Mouse (Mus musculus): ENCODE results near the gene Ppp2r5c.
A peak's percentile ranks its signal among the peaks of the same experiment; 100 is the strongest.

Ppp2r5c gene

GRCm38 (mm10) chr12:110556861-110557628 lies 110.1 kb downstream of the Ppp2r5c start:
- no peak for DNase-seq (ENCODE audit: low spot score)

DNA sequence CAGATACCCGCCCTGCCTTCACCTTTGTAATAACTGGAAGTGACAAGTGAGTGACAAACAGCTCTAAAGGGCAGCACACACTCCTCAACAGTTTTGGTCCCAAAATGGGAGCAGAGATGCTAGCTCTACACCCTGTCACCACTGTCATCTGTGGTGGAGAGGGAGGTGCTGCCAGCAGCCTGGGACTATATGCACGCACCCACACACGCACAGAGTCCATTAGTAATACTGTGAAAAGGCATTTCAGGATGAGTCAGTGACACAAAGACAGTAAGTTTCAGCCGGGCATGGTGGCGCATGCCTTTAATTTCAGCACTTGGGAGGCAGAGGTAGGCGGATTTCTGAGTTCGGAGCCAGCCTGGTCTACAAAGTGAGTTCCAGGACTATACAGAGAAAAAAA lies 111.3 kb downstream of the Ppp2r5c start:
- no peak for DNase-seq (ENCODE audit: low spot score)

DNA sequence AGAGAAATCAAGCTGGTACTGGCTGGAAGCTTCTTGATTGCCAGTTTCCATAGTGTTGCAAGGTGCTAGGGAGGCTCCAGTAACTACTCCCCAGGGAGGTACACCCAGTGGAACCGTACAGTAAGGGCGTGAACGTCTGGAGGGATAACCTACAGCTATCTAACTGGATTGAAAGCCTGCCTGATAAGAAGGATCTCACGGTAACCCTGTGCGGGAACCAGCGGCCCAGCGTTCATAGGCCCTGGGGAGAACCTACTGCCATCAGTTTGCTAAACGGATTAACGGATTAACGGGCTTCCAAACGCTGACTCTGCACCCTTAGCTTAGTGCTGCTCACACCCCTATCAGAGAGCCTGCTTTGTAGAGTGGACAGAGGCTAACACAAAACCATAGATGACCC lies 116.5 kb downstream of the Ppp2r5c start:
- DNase-seq (ENCODE audit: low spot score) = no peak

- no peak for DNase-seq (ENCODE audit: low spot score)
Observed at GRCm38 (mm10) chr12:110564848-110565247, 117.9 kb downstream of the Ppp2r5c start.

DNA sequence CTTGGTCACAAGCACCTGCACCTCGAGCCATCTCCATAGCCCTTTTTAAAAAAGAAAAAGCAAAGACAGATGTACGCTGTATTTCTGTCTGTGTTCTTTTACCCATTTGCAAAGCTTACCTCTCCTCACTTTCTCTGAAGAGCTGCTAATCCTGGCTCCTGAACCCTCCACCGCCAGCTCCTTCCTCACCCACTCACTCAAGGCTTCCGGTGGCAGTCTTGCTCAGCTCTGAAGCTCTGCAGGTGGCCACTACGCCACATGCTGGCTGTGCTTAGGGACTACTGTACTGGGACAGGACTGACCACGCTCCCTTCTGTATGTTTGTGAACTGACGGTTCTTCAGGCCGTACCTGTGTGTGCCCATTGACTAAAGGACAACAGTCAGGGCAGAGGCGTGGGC lies 119.4 kb downstream of the Ppp2r5c start:
- no peak for DNase-seq (ENCODE audit: low spot score)

DNA sequence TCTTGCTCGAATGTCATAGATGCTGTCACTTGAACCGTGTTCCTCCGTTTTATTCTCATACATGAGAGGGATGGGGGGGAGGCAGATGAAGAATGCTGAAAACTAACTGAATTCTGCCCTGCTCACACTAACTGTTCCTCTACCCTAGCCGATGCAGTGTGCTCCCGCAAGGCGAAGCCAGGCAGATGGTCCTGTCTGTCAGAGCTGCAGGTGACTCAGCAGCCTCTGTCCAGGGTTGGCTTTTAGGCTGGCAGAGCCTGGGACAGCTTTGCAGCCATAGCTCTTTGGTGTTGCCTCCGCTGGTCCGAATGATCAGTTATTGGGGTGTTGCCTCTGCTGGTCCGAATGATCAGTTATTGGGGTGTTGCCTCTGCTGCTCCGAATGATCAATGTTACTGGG lies 124.1 kb downstream of the Ppp2r5c start:
- DNase-seq (ENCODE audit: low spot score) = no peak

DNA sequence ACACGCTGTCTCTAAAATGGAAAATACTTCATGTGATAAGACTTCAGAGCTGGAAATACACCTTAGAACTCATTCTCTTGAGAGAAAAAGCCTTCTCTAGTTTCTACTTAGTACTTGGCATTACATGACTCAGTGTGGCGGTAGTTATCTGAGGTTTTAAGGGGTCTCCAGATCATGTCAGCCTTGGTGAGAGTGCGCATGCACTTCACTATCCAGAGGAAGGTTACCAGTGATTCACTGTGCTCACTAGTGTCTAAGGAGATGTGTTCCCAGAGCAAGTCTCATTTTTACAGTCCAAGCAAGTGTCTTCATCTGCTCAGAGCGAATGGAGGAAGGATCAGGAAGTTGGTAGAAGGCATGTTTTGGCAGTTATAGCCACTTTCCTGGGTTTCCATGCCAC lies 125.4 kb downstream of the Ppp2r5c start:
- no peak for DNase-seq (ENCODE audit: low spot score)

- DNase-seq (ENCODE audit: low spot score) = no peak
Observed at GRCm38 (mm10) chr12:110573635-110574034, 126.7 kb downstream of the Ppp2r5c start.

GRCm38 (mm10) chr12:110575926-110576325 lies 129.0 kb downstream of the Ppp2r5c start:
- no peak for DNase-seq (ENCODE audit: low spot score)

DNA sequence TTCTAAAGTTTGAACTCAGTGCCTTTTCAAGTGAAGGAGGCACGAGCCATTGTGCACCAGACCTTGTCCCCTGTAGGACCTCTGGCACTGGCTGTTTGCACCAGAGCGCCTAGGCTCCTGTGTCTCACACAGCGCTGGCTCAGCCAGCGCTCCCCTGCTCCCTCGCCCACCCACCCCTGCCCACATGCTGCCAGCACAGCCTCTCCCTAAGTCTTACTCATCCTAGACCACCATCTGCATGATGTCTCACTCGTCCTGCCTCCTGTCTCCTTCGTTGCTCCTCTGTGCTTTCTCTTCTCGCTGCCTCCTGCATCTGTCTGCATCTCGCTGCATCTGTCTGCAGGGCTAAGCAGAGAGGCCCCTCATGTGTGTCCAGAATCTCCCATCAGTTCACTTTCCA lies 131.4 kb downstream of the Ppp2r5c start:
- no peak for DNase-seq (ENCODE audit: low spot score)

- no peak for DNase-seq (ENCODE audit: low spot score)
Observed at GRCm38 (mm10) chr12:110588622-110589021, 141.7 kb downstream of the Ppp2r5c start.

- DNase-seq (ENCODE audit: low spot score) = no peak
Observed at GRCm38 (mm10) chr12:110590804-110591259, 143.9 kb downstream of the Ppp2r5c start.

DNA sequence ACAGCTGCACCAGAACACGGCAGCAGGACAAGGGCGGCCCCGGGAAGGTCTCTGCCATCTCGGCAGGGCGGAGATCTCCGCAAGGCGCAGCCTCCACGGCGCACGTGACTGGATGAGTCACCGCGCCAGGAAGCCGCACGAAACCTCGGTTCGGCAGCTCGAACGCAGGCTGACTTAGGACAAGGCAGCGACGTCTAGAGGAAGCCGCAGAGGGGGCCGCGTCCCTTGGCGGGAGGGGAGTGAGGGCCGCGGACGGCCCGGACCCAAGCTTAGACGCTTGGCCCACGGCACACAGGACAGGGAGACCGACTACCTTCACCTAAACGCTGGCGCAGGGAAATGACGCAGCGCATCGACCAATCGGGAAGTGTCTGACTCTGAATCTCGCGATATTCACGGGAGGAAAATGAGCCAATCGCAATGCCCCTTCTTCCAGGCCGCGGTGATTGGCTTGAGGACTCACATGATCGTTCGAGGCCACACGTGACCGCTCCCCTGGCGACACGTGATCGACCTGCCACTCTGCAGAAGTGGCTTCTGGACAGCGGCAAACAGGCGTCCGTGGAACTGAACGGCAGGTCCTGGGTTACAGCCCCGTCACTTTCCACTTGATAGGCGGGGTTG lies 144.5 kb downstream of the Ppp2r5c start:
- DNase-seq (ENCODE audit: low spot score) = peak; percentile 100

- DNase-seq (ENCODE audit: low spot score) = peak; percentile 81
Observed at GRCm38 (mm10) chr12:110598527-110598926, 151.6 kb downstream of the Ppp2r5c start.

DNA sequence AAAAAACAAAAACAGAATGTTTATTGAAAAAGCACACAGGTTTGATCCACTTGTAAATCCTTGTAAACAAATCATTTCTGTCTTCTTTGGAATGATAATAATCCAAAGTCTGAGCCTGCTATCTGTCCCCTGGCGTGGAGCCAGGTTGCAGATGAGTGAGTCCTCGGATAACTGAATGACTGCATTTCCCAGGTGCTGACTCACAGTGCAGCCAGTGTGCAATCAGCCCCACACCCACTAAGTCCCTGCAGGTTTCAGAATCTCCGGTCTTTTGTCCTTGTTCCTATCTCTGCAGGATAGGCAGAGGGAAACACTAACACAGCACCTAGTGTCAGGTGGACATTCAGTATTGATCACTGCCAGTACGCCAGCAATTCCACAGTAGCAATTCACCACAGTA lies 152.9 kb downstream of the Ppp2r5c start:
- DNase-seq (ENCODE audit: low spot score) = no peak

DNA sequence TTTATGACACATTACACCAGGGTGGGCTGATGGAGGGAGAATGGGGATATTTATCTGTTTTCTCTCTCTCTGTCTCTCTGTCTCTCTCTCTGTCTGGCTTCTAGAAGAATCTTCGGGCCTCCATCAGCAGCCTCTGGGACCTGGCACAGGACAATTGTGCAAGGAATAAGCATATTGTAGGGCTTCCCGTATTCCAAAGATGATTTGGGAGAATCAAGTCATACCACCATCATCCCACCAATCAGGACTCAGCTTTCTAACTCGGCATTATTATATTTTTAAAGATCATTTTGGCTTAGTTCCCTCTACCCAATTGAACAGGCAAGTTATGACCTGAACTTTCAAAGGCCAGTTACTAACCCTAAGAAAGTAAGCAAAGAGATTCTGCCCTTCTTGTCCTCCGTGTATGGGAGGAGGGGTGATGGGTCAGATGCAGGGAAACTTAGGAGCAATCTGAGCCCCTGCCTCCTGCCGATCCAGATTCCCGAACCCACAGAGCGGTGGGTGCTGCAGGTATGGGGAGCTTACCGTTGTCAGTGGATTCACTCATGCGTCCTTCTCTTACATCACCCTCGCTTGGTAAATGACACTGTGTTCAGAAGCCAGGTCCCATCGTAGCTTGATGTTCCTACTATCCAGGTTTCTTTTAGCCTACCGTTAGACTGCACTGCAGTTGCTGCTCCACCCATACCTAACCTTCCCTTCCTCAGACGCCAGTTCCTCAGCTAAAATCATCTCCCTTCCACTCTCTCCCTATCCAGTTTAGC lies 153.5 kb downstream of the Ppp2r5c start:
- DNase-seq (ENCODE audit: low spot score) = no peak

DNA sequence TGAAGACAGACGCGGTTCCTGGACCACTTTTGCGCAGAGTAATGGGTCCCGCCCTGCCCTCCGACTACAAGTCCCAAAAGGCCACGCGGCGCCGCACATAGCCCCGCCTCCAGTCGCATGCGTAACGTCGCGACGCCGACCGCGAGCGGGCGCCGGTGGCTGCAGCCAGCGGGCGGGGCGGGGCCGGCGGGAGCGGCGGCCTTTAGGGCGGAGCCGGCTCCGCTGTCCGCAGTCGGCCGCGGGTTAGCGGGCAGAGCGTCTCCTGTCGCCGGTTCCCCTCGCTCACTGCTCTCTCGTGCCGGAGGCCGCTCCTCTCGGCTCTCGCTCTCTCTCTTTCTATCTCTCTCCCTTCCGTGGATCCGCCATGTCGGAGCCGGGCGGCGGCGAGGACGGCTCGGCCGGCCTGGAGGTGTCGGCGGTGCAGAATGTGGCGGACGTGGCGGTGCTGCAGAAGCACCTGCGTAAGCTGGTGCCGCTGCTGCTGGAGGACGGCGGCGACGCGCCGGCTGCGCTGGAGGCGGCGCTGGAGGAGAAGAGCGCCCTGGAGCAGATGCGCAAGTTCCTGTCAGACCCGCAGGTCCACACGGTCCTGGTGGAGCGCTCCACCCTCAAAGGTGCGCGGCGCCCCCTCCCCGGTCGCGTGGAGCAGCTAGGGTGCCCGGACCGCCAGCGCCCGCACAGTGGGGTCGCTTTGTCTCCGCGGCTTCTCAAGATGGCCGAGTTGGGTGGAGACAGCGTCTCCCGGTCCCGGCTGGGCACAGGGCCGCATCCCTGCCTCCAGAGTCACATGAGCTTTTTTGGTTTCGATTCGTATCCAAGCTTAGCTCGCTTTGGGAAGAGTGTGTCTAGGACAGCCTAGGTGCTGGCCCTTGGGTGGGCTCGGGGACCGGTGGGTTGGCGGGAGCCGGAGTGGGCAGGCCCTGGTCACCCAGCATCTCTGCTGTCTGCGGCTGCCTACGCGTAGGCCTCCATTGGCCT lies 154.6 kb downstream of the Ppp2r5c start, which contains the start of gene Dync1h1:
TSS of gene Dync1h1 (plus strand) at position 212 of the 978 bp plus-strand sequence.
- peak; percentile 93 for DNase-seq (ENCODE audit: low spot score)

GRCm38 (mm10) chr12:110606161-110606560 lies 159.2 kb downstream of the Ppp2r5c start:
- DNase-seq (ENCODE audit: low spot score) = no peak

DNA sequence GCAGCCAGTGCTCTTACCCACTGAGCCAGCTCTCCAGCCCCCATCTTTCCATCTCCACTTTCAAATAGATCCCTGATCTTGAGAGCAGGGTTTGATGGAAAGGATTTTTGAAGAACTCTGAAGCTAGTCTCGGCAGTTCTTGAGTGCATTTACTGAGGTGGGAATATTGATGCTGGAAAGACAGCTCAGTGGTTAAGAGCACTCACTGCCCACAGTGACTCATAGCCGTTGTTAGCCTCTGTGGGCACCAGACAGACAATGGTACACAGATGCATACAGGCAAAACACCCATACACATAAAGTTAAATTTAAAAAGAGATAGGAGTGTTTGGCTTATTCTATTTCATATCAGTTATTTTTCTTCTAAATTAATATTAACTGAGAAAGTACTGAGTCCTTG lies 159.8 kb downstream of the Ppp2r5c start:
- DNase-seq (ENCODE audit: low spot score) = no peak

- DNase-seq (ENCODE audit: low spot score) = peak; percentile 38
Observed at GRCm38 (mm10) chr12:110608460-110609152, 161.7 kb downstream of the Ppp2r5c start.

- DNase-seq (ENCODE audit: low spot score) = no peak
Observed at GRCm38 (mm10) chr12:110609153-110609497, 162.2 kb downstream of the Ppp2r5c start.
